Mouse (Mus musculus): Measurements from ENCODE around the gene Nif3l1.

Nif3l1 gene

DNA sequence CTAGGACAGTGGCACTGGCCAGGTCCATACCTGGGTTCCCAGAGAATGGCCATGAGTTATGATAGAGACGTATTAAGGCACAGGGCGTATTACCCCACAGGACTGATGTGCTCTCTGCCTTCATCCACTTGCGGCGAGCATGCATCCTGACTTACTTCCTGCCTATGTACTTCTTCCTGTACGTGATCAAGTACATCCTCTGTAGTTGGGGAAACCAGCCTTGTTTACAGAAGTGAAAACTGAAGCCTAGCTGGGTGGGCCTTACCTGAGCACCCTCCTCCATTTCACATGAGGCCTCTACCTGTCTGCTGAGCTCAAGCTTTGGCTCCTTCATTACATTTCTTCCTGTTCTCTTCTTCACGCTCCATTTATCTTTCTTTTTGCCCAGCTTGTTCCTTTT is 9.4 kb downstream of the Nif3l1 start:
- no peak for ATAC-seq (ENCODE audit: low TSS enrichment)

DNA sequence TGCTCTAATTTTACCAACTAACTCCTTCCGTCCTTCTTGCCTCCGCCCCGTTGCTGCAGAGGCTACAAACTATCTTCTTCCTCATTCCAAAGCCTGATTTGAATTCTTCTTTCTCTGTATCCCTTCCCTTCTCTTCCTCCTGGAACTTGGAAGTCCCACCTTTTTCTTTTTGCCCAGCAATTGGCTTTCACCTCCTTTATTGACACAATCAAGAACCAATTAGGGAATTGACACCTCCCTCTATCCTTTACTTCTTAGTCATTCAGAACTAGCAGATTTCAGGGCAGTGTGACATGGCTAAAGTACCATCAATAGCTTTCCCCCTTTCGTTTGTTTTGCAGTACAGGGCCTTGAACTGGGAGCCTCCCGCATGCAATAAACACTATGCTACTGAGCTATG is 13.2 kb downstream of the Nif3l1 start:
- no peak for ATAC-seq (ENCODE audit: low TSS enrichment)

DNA sequence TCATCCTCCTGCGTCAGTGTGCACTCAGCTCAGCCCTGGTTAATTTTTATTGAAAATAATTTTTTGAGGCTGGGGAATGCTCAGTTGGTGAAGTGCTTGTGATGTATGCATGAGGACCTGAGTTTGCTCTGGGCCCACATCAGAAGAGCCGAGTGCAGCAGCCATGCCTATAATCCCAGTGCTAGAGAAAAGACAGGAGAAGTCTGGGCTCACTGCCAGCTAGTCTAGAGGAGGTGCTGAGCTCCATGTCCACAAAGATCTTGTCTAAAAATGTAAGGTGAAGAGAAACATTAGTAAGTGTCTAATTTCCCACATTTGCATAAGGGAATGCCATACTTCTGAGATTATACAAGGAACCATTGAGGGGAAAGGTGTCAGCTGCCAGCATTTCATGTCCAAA is 13.9 kb downstream of the Nif3l1 start:
- ATAC-seq (ENCODE audit: low TSS enrichment), result peak; percentile 53; the same call in 1 of the 2 replicates

DNA sequence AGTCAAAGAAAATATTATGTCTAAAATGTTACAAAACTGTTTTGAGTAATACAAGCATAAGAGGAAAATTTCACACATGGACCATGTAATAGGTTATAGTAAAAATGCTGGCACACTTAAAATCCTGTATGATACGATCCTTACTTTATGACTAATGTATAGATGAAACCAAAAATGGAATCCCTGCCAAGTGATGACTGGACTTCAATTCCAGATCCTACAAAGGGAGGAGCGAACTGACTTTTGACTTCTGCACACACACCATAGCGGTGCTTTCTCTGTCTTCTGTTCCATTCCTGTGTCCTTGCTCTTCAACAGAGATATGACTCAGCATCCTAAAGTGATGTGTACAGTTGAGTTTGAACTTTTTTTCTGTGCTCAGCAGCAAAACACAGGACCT is 15.6 kb downstream of the Nif3l1 start:
- ATAC-seq (ENCODE audit: low TSS enrichment), result no peak

DNA sequence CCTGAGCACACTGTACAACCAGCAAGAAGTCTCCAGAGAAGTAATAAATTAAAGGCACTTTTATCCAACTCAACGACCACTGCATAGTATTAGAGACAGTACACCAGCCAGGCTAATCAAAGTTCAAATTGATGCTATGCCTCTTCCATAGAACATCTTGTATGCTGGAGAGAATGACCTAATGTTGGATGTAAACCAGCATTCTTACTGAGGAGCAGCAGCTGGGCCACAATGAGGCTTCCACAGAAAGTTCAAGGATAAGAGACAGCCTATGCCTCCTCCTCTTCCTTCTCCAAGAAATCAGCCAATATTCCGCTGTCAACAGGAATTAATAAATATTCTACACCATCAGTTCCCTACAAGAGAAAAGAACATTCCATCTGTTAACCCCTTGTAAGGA is 19.0 kb downstream of the Nif3l1 start:
- no peak for ATAC-seq (ENCODE audit: low TSS enrichment)

DNA sequence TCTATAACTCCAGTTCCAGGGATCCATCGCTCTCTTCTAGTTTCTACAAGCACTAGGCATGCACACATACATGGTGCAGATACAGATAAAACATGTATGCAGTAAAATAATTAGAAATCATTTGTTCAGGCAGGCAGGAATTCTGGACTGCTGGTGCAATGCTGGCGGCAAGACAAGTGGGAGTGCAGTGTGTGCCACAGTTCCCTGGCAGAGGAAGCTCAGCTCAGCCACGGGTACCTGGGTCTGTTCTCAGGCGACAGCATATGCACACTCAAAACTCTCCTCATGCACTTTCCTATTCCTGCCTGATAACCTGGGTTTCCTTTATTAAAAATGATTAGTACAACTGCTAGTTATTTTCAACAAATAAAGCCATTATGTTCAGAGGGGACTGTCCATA is 20.1 kb downstream of the Nif3l1 start:
- peak; percentile 82 for ATAC-seq (ENCODE audit: low TSS enrichment)

DNA sequence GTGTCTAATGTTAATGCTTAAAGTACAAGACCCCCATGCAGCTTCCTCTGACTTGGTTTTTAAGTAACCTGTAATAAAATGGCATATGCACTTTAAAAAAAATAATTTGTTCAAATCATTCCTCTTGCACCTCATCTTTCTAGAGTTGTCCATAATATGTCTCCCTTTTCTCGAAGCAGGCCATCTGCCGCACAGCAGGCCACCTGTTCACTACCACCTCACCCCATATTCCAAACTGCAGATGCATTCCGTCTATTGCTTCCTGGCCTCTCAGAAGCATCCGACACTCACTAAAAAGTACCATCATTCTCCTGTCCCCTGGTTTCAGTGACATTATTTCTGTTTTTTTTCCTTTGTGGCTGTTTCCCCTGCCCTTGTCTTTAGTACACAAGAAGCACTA is 20.6 kb downstream of the Nif3l1 start:
- no peak for ATAC-seq (ENCODE audit: low TSS enrichment)

DNA sequence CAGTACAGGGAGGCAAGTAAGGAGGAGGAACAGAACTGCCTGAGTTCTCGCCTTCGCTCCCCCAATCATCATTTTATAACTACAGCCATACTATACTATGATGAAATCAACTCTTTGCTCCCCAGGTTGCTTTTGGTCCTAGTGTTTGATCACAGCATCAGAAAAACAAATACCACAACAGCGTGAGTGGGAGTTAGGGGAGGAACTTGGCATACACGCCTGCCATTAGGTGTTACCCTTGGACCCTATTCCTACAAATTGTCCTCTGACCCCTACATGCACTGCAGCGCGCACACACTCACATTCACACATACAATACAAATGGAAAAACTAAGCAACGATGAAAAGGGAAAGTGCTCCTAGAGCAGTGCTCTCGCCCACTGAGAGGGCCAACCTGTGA is 30.7 kb downstream of the Nif3l1 start:
- ATAC-seq (ENCODE audit: low TSS enrichment), result no peak

DNA sequence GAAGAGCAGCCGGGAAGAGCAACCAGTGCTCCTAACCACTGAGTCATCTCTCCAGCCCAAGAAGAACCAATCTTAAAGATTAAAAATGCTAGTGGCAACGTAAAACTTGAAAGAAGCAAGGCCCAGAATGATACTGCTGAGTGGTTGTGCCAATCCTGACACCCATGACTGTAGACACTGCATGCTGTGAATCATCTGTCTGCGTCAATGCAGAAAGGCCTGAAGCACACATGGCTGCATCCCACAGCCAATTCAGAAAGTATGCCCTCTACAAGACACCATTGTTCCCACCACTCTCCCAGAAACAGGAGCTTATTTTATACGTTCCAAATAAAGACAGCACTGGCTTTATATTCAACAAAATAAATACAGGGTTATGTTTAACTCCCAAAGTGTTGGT is 37.7 kb downstream of the Nif3l1 start:
- ATAC-seq (ENCODE audit: low TSS enrichment), result peak; percentile 76

DNA sequence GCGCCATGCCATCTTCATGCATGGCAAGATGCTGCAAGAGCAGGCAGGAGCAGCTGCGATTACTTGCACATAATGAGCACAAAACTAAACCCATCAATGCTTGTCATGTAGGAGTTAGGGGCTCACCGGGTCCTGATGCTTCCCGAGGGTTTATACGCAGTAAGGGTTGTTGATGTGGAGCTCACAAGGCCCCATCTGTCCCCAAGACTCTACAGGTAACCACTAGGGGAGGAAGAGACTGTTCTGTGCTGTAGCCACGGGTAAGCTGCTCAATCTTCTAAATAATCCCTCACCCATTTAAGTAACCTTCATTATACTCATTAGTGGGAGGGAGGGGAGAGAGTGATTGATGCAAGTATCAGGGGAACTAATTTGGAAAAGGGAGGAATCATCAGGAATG is 50.7 kb downstream of the Nif3l1 start:
- ATAC-seq (ENCODE audit: low TSS enrichment), result no peak

DNA sequence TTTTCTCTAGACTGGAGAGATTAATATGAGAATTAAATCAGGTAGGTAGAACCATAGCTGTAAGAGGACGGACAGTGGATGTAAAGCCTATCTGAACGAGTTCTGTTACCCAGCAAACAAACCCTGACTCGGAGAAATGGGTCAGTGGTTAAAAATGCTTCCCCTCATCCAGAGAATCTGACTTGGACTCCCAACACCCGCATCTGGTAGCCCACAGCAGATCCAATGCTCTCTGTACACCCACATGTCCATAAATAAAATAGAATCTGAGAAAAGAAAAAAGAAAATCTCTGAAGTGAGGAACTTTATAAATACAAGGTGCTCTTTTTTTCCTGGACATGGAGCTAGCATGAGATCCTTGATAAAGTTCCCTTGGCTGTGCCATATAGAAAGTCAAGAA is 52.7 kb downstream of the Nif3l1 start:
- peak; percentile 71 for ATAC-seq (ENCODE audit: low TSS enrichment)

DNA sequence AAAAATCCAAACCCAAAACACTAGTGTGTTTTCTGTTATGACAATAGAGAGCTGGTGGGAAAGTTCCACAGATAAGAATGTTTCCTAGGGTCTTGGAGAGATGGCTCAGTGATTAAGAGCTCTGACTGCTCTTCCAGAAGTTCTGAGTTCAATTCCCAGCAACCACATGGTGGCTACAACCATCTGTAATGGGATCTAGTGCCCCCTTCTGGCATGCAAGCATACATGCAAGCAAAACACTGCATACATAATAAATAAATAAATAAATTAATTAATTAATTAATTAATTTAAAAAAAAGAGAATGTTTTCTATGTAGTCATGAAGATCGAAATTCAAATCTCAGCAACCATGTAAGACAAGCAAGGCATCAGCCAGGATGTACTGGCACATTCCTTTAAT is 53.8 kb downstream of the Nif3l1 start:
- ATAC-seq (ENCODE audit: low TSS enrichment), result no peak

DNA sequence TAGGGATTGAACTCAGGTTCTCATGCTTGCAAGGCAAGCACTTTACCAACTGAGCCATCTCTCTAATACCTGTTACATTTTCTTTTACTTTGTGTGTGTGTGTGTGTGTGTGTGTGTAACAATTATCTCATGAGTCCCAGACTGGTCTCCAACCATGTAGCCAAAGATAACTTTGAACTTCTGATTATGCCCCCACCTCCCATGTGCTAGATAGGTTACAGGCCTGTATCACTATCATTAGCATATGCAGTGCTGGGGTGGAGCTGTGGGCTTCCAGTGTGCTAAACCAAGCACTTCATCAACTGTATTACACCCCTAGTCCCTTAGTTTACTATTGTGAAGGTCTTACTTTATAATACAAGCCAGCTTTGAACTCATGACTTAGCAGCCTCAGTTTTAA is 58.2 kb downstream of the Nif3l1 start:
- ATAC-seq (ENCODE audit: low TSS enrichment), result no peak

DNA sequence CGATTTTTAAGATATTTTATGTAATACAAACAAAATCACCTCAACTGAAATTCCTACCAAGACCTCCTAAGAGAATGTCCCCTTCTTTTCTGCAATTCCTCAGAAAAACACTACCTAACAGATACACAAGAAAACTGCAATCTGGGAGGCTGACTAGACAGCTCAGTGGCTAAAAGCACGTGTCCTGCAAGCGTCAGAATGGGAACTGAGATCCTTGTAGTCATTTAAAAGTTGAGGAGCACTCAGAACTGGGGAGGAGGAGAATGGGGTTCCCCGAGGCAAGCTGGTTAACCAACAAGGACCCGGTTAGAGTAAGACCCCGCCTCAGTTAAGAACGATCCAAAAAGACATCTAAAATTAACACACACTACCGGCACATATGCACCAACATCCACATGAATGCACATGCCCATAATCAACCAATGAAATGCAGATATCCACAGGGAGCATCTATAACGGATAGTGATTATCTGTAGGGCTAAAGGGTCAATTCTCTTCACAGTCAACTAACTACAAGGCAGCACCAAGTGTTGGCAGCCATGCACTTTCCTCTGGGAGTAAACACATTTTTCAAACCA is 58.9 kb downstream of the Nif3l1 start:
- ATAC-seq (ENCODE audit: low TSS enrichment), result no peak

DNA sequence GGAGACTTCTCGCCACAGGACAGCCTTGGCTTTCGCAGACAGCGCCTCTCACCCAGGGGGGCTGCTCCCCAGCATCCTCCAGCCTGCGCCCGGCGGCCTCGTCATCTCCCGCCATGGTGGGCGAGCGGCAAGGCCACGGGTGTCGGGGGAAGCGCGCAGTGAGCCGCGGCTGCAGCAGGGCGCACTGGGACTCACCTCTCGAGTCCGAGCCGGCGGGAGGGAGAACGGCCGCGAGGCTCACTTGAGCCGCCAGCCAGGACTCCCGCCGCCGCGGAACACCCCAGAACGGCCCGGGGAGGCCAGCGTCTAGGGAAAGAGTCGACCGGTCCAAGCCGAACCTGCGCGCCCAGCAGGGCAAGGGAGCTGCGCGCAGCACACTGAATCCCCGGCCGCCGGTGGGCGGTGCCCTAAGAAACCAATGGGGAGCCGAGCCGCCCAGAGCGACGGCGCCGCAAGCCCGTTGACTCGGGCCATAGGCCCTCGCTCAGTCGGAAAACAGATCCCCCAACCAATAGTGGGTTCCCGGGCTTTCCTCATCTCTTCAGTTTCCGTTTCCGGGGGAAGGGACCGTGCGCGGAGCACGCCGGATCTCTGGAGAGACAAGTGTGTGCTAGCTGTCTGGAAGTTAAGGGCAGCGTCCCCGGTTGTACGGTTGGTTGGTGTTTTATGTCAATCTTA is 59.8 kb downstream of the Nif3l1 start, which contains the start of gene Orc2:
Gene Orc2, minus strand, starts transcription at position 533 of the 678 bp plus-strand sequence.
- peak; percentile 99 for ATAC-seq (ENCODE audit: low TSS enrichment)

DNA sequence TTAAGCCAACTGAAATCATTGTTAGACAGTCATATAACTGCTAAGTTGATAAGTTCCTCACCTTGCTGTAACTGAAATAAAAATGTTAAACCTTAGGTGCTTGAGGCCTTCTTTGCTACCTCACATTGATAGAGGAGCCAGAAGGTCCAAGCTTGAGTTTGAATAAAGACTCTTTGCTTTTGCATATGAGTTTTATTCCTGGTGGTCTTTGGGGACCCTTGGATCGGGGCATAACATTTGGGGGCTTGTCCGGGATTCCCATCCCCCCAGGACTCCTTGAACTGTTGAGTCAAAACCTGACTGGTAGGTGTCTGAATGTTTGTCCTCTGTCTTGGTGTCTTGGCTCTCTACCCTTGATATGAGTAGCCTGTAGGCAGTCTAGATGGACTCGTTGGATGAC is 62.3 kb downstream of the Nif3l1 start:
- ATAC-seq (ENCODE audit: low TSS enrichment), result no peak

Data from frontal cortex, adult (tissue).